Mouse (Mus musculus) urinary bladder, postnatal 36 days (tissue): ENCODE results near the gene Rgl1.

Experiments
- DNase-seq, 2 experiments: peaks; one replicate each; pipeline ENCODE4 v3.0.0; 2022; ENCODE audit warnings: low spot score in 2 of 2, mixed read lengths in 1 of 2

Gene Rgl1

DNA sequence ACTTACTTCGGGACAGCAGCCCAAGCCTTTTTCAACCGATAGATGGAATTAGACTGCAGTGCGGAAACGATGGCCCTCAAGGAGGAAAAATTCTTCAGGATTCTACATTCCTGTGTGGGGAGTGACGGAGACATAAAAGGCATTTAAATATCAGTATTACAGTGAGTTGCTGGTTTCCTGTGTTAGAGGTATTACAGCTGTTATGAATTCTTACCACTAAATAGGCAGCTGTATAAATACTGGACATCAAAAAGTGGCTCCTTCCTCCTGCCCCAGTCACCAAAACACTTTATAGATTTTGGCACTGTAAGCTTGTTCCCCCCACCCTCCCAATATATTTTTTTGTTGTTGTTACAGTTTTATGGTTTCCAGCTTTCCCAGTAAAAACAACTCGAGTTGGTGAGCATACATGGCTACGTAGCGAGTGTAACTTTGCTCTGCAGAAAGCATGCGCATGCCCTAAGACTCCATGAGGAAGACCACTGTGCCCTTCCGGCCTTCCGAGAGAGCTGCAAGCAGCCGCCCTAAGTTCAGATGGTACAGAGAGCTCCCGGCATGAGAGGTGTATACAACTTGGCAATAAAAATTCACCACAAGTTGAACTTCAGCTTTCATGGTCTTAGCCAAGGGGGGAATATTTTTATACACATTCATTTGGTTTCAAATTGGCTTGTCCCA lies 217.0 kb downstream of the Rgl1 start:
- DNase-seq = no peak

- DNase-seq = no peak
Measured at GRCm38 (mm10) chr1:152543449-152544159, 222.5 kb downstream of the Rgl1 start.

DNA sequence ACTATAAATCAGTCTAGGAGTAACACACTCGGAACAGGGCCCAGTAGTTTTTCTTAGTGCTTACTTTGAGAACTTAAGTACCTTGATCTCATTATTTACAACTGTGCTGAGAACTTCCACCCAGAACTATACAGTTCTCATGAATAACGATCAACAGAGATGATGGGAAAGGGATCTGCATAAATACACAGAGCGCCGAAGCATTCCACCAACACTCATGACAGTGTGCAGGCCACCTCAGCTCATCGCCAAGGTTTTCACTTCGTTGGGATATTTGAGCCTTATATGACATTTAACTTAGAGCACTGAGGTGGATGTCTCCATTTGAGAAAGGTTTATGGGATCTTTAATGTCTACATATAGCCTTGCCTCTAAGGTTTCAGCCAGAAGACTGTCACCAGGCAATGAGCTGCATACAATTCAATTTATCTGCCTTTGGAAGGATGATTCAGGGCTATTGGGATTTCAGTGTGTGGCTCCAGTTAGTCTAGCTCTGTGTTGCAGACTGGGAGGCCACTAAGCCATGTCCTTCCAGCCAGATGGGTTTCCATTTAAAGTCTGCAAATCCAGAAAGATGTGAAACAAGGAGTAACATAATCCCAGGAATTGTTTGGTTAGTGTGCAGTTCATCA lies 223.3 kb downstream of the Rgl1 start:
- DNase-seq = no peak

DNA sequence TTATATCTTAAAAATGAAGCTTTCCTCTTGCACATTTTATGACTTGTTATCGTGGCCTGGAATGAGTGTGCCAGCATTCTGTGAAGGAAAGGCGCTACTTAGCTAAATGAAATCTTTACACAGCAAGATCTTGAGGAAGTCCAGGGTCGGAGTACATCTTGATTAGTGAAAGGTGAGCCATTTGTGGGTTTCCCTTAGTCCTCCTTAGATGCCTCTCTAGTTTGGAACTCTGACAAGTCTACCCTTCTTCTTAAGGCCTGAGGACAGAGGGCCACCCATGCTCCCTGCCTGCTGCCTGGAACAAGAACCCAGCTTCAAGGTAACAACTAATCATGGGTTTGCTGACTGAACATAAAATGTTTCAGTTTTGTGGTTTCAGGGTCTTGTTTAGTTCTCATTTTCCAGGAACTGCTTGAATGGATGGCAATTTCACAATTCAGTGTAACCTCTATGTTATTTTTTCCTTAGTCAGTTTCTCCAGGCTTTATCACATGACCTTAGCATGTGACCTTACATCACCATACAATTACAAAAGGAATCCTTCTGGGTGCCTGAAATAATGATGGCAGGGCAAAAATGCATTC lies 225.8 kb downstream of the Rgl1 start:
- no peak for DNase-seq

- no peak for DNase-seq
Measured at GRCm38 (mm10) chr1:152538817-152539216, 227.3 kb downstream of the Rgl1 start.

GRCm38 (mm10) chr1:152537186-152537585 lies 229.0 kb downstream of the Rgl1 start:
- DNase-seq = no peak

- DNase-seq = peak in 1 of 2 experiments; percentile 25
Measured at GRCm38 (mm10) chr1:152536416-152537018, 229.6 kb downstream of the Rgl1 start.

GRCm38 (mm10) chr1:152534531-152534930 lies 231.6 kb downstream of the Rgl1 start:
- DNase-seq = no peak

GRCm38 (mm10) chr1:152531498-152531897 lies 234.7 kb downstream of the Rgl1 start:
- no peak for DNase-seq

DNA sequence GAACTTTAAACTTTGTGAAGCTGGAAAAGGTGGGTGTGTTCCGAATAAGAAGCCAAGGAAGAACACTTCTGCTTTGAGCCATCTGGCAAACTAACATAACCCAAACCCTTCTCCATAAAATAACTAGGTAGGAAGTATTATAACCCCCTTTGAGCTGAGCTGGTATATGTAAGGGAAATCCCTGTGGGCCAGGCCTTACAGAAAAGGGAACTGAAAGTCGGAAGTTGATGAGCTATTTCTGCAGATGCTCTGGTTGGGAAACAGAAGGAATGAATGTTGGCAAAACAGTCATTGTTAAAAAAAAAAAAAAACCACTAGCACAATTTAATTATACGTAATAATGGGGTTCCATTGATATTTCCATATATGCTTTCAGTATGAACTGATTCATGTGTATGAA lies 237.4 kb downstream of the Rgl1 start:
- no peak for DNase-seq

DNA sequence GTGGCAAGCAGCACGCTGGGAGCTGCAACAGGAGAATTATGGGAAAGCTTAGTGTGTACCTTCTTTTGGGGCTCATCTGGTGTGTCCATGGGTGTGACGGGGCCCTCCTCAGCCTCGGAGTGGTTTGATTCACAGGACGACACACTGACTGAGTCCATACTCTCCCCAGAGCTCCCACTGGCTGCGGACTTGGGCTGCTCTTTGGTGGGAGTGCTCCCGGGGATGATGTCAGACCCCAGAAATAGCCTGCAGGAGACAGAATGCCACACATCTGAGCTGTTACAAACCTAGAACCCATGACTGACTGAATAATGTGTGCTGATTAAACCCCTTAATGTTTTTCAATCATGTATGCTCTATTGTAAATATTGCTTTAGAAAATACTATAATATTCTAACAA lies 237.9 kb downstream of the Rgl1 start:
- DNase-seq = no peak

DNA sequence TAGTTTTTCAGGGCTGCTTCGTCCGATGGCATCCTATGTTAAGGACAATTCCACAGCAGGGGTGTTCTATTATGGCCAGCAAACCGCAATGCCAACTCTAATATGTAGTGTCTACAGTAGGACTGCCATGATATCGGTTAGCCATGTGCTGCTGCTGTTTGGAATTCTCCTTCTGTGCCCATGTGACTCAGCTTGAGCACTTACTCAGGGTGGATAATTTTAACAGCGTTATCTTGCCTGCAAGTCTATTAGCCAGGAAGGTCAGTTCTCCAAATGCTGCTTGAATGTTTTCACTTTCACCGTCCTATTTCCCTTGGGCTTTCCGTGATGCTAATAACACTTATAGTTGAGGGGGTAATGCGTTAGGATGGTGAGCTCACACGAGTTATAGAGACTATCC lies 240.0 kb downstream of the Rgl1 start:
- DNase-seq = no peak

GRCm38 (mm10) chr1:152524987-152525648 lies 241.0 kb downstream of the Rgl1 start:
- peak; percentile 71 to 73 for DNase-seq

- DNase-seq = no peak
Measured at GRCm38 (mm10) chr1:152524098-152524892, 241.9 kb downstream of the Rgl1 start.

DNA sequence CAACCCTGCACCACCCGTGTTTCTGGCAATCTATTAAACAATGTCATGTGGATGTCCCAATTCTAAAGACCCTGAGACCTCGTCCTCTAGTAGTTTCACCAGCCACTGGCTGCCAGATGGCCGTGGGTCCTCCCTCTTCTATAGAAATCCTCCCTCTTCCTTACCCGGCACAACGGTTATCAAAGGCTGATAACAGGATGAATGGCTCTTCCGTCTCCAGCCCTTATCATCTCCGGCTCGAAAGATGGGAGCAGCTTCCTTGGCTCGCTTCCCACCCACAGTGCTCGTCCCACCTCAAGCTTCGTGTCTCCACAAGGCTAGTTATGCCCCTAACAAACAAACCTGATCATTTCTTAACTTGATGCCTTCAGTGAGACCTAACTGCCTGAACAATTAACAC lies 242.9 kb downstream of the Rgl1 start:
- no peak for DNase-seq

DNA sequence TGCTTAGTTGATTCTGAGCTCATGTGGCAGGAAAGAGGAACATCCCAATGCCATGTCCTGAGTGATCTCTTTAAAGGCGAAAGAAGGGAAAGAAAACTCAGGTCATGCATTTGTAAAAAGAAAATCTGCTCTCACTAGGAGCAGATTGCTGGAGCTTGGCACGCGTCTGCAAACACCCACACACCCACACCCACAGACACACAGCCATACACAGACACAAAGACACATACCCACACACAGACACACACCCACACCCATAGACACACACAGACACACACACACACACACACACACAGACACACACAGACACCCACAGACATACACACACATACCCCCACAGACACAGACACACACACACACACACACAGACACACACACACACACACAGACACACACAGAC lies 243.9 kb downstream of the Rgl1 start:
- DNase-seq = no peak

DNA sequence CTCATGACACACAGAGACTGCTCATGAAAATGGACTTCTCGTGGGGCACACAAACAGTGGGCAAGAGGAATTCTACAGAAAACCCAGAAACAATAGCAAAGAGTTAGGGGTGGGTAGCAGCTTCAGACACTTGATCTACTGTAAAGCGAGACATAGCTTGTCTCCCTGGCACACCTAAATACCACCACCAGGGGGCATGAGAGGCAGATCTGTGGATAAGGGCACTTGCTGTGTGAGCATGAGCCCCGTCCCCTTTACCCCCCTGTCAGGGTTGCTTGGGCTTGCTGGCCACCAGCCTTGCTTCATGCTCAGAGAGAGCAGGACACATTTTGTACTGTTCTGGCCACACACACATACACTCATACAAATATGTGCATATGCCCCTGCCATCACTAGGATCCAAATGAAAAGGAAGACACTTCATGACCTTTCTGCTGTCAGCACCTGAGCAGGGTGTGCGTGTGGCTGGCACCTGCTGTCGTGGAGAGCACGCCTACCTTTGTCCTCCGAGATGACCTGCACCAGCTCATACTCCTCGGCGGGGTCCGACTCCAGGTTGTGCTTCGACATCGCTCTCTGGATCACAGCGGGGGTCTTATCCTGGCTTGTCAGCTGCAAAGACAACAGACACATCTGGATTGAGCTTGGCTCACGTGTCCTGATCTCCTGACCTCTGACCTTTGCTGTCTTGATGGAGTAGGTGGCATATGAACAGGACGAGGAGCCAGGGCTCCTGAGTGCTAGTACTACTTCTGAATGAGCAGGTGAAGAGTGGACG lies 245.2 kb downstream of the Rgl1 start:
- DNase-seq = peak in 1 of 2 experiments; percentile 43

- no peak for DNase-seq
Measured at GRCm38 (mm10) chr1:152518971-152519370, 247.2 kb downstream of the Rgl1 start.

DNA sequence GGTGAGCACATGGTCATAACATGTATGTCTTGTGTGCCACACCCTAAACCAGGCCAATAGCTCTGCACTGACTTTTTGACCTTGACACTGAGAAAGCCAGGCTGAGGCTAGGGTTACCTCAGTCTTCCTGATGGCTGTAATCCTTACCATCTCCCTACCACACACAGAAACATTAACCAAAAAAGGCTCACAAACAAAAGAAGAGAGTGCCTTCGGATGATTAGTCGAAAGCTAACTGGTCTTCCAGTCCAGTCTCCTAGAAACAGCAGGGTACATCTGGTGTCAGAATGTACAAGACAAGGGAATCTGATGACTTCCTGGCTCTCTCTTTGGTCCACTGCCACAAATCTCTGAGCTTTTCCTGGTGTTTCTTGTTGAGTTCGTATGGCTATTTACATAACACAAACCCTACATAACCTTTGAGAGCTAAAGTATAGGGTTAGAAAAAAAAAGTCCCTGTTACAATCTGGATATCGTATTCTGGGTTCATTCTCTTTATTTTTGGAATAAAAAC lies 249.0 kb downstream of the Rgl1 start:
- DNase-seq = no peak

DNA sequence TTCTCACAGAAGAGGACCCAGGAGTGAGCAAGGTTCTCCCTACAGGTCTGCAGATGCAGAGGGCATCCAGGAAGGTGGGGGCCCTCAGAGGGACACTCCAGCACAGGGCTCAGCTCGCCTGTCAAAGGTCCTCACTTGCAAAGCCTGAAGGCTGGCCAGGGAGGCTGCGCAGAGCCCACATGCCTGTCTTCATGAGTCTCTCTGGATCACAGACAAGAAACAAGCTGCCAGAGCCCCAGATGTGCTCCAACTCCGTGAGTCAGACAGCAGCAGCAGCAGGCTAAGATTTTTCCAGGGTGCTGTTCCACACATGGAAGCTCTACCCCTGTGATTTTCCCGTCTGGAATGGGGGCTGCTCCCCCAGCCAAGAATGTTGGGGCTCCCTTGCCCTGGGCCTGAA lies 251.9 kb downstream of the Rgl1 start:
- no peak for DNase-seq
